Mouse (Mus musculus) midbrain, embryonic 15.5 days (tissue): ENCODE data around the gene Egfr. TPM values are rescaled to one million over a fixed set of nuclear protein-coding genes. Genes with fewer than 3 reads are reported as not detected.

Experiments used
- ATAC-seq: fragments of 200-750 bp; cut with Nextera tagmentation; replicated peaks from 2 replicates; pipeline ENCODE4 v1.8.0; 2017; ENCODE audit warnings: moderate TSS enrichment
- H3K27ac ChIP-seq: fragments of 300-500 bp; sonication (generic); 2 replicates; pipeline ENCODE4 v1.5.1; 2015; ENCODE audit warnings: mild to moderate bottlenecking, inconsistent platforms
- H3K27me3 ChIP-seq: fragments of 300-500 bp; sonication (generic); replicated peaks from 2 replicates; pipeline ENCODE4 v1.6.1; 2015; ENCODE audit warnings: inconsistent platforms
- H3K36me3 ChIP-seq: fragments of 300-500 bp; sonication (generic); replicated peaks from 2 replicates; pipeline ENCODE4 v1.6.1; 2015; ENCODE audit warnings: inconsistent platforms
- H3K4me1 ChIP-seq: fragments of 300-500 bp; sonication (generic); 2 replicates; pipeline ENCODE4 v1.6.1; 2015; ENCODE audit warnings: inconsistent platforms
- H3K4me2 ChIP-seq: fragments of 300-500 bp; sonication (generic); 2 replicates; pipeline ENCODE4 v1.6.1; 2015; ENCODE audit warnings: inconsistent platforms, mild to moderate bottlenecking, moderate library complexity
- H3K4me3 ChIP-seq: fragments of 300-500 bp; sonication (generic); 2 replicates; pipeline ENCODE4 v1.5.1; 2015; ENCODE audit warnings: mild to moderate bottlenecking, inconsistent platforms
- H3K9ac ChIP-seq: fragments of 300-500 bp; sonication (generic); 2 replicates; pipeline ENCODE4 v1.6.1; 2015; ENCODE audit warnings: mild to moderate bottlenecking, inconsistent platforms
- H3K9me3 ChIP-seq: fragments of 300-500 bp; sonication (generic); 2 replicates; pipeline ENCODE4 v1.6.1; 2016; ENCODE audit warnings: inconsistent platforms
- WGBS: fragments of 180-500 bp; shearing (Covaris S2); methylation state at CpG from one replicate; pipeline ENCODE4 v1.1.7; 2015; ENCODE audit warnings: mixed read lengths; 5-methylcytosine and 5-hydroxymethylcytosine counted together
- polyA plus RNA-seq: library from polyadenylated mRNA; unstranded; fragments of >200 nt; fragmentation: Nextera tagmentation; extraction: Ambion mirVana; gene quantifications from 2 replicates; pipeline ENCODE4 v1.2.1, GENCODE M21; 2015

The Egfr gene
- polyA plus RNA-seq, 1 experiment from 2014 or later, result 4.3 TPM

DNA sequence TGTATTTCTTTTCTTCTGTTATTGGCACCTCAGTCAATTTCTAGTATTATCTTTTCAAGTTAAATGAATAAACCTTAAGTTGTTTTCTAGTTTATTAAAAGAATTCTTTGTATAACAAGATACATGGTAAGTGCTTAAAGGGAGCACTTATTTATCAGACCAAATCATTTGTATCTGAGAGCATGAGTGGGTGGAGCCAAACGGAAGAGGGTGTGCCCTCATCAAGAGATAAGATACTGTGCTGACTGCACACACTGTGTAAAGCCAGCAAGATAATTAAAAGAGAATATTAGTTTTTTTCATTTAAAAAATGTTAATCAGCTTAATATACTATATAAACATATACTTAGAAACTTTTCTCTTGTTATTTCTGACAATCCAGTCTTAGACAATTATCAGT is 206.5 kb downstream of the Egfr start:
- H3K4me1 ChIP-seq, result no peaks in the 10 kb centered on the region
- no peak for ATAC-seq
- WGBS, result 100% methylated on average over 1 of the region's 1 CpGs
- no peaks in the 10 kb centered on the region for H3K9me3 ChIP-seq
- H3K27me3 ChIP-seq, result no peaks in the 10 kb centered on the region
- H3K36me3 ChIP-seq, result no peaks in the 10 kb centered on the region
- no peak overlapping the region for H3K4me2 ChIP-seq
- no peak overlapping the region for H3K27ac ChIP-seq
- no peak overlapping the region for H3K4me3 ChIP-seq
- H3K9ac ChIP-seq, result no peak overlapping the region

Other genes starting within 250 kb of the Egfr start
- 31.1 and 36.0 TPM in 2 replicates for gene Sec61g, start 243.7 kb upstream of the Egfr start, polyA plus RNA-seq
- gene Fbxo48, start 199.2 kb downstream of the Egfr start, polyA plus RNA-seq, result 0.32 and 0.37 TPM in 2 replicates